Mouse (Mus musculus) forebrain, embryonic 14.5 days (tissue): ENCODE data around the gene Sema3b. TPM values are rescaled to one million over a fixed set of nuclear protein-coding genes. Genes with fewer than 3 reads are reported as not detected.
A peak's percentile ranks its signal among the peaks of the same experiment; 100 is the strongest.
"Not testable (repeated sequence)": the region's sequence is repeated elsewhere in the genome, so short reads cannot be mapped to it uniquely, and the experiment has no call there.

ENCODE experiments used
- ATAC-seq: fragments of 200-750 bp; cut with Nextera tagmentation; 2 replicates; pipeline ENCODE4 v1.8.0; 2017; ENCODE audit warnings: mild to moderate bottlenecking, moderate library complexity
- DNase-seq: peaks from one replicate; pipeline ENCODE4 v3.0.0-alpha.2; 2015; ENCODE audit warnings: low spot score
- H3K27ac ChIP-seq: fragments of 300-500 bp; sonication (generic); 2 replicates; pipeline ENCODE4 v1.5.1; 2014; ENCODE audit warnings: low read depth, mild to moderate bottlenecking, control low read depth, low read length, moderate library complexity
- H3K27me3 ChIP-seq: fragments of 300-500 bp; sonication (generic); replicated peaks from 2 replicates; pipeline ENCODE4 v1.6.1; 2014; ENCODE audit warnings: low read length, control low read depth, mixed read lengths; ENCODE audit not compliant: control insufficient read depth, insufficient read depth
- H3K36me3 ChIP-seq: fragments of 300-500 bp; sonication (generic); 2 replicates; pipeline ENCODE4 v1.6.1; 2014; ENCODE audit warnings: low read length, control low read depth; ENCODE audit not compliant: control insufficient read depth, insufficient read depth
- H3K4me1 ChIP-seq: fragments of 300-500 bp; sonication (generic); 2 replicates; pipeline ENCODE4 v1.6.1; 2014; ENCODE audit warnings: antibody characterized with exemption, low read length, control low read depth; ENCODE audit not compliant: control insufficient read depth, insufficient read depth
- H3K4me2 ChIP-seq: fragments of 300-500 bp; sonication (generic); 2 replicates; pipeline ENCODE4 v1.6.1; 2014; ENCODE audit warnings: mild to moderate bottlenecking, control low read depth, low read length
- H3K4me3 ChIP-seq: fragments of 300-500 bp; sonication (generic); 2 replicates; pipeline ENCODE4 v1.5.1; 2014; ENCODE audit warnings: low read depth, low read length, control low read depth
- H3K9ac ChIP-seq: fragments of 300-500 bp; sonication (generic); 2 replicates; pipeline ENCODE4 v1.6.1; 2014; ENCODE audit warnings: mild to moderate bottlenecking, low read length, control low read depth, moderate library complexity
- H3K9me3 ChIP-seq: fragments of 300-500 bp; sonication (generic); replicated peaks from 2 replicates; pipeline ENCODE4 v1.6.1; 2016; ENCODE audit warnings: low read length, control low read depth, mixed read lengths; ENCODE audit not compliant: control insufficient read depth
- WGBS: fragments of 180-500 bp; shearing (Covaris S2); extraction: QIAGEN DNeasy Blood & Tissue Kit; methylation state at CpG from one replicate; pipeline ENCODE4 v1.1.7; 2014; 5-methylcytosine and 5-hydroxymethylcytosine counted together
- polyA plus RNA-seq: library from polyadenylated mRNA; unstranded; fragments of >200 nt; fragmentation: Nextera tagmentation; extraction: Ambion mirVana; gene quantifications from 2 replicates; pipeline ENCODE4 v1.2.1, GENCODE M21; 2014

The Sema3b gene
- polyA plus RNA-seq, 1 experiment from 2014 or later = 0.85 TPM

- WGBS = 1% methylated on average over 32 of the region's 32 CpGs
- H3K4me3 ChIP-seq = peak within 1 kb of the TSS; percentile 58
- peak within 1 kb of the TSS; percentile 60 for H3K9ac ChIP-seq
- ATAC-seq = peak; percentile 87
- no peaks in the 10 kb centered on the region for H3K9me3 ChIP-seq
- peaks cover 11% of the 10 kb centered on the region; the same call in 1 of the 2 replicates for H3K36me3 ChIP-seq
- peaks cover 13% of the 10 kb centered on the region for H3K4me1 ChIP-seq
- H3K27ac ChIP-seq = peak within 1 kb of the TSS; percentile 74
- DNase-seq = peak; percentile 95
- no peaks in the 10 kb centered on the region for H3K27me3 ChIP-seq
- peak within 1 kb of the TSS; percentile 71 for H3K4me2 ChIP-seq
Measured at GRCm38 (mm10) chr9:107580501-107581317, 28.3 kb downstream of the Sema3b start, which contains the start of gene Hyal3. Gene Hyal3, plus strand, starts transcription at chr9:107580818.

GRCm38 (mm10) chr9:107579023-107579900 is 29.8 kb downstream of the Sema3b start:
- H3K27ac ChIP-seq = peak overlapping the region; percentile 11; the same call in 1 of the 2 replicates
- no peak overlapping the region for H3K4me2 ChIP-seq

GRCm38 (mm10) chr9:107578587-107578986 is 30.4 kb downstream of the Sema3b start, which contains the start of gene Naa80:
Gene Naa80, plus strand, starts transcription at chr9:107578887.
- DNase-seq (no peak), ATAC-seq (no peak)
- Histone ChIP-seq H3K4me3 (no peak within 1 kb of the TSS), H3K4me1 (peaks cover 13% of the 10 kb centered on the region), H3K9me3 (no peaks in the 10 kb centered on the region), H3K36me3 (peaks cover 17% of the 10 kb centered on the region), H3K9ac (0 out of 2 replicates have a peak within 1 kb of the TSS, but pooled peaks have one; percentile 21), H3K27ac (peak within 1 kb of the TSS; percentile 11; the same call in 1 of the 2 replicates), H3K4me2 (no peak within 1 kb of the TSS), H3K27me3 (no peaks in the 10 kb centered on the region)
- WGBS = 84% methylated on average over 3 of the region's 3 CpGs

More at GRCm38 (mm10) chr9:107579023-107579900, 29.8 kb downstream of the Sema3b start:
- ATAC-seq (no peak), DNase-seq (peak; percentile 32)
- WGBS = 94% methylated on average over 14 of the region's 14 CpGs
- 0 out of 2 replicates have a peak overlapping the region, but pooled peaks have one; percentile 21 for H3K9ac ChIP-seq
- H3K4me3 ChIP-seq = no peak overlapping the region
- no peaks in the 10 kb centered on the region for H3K27me3 ChIP-seq
- peaks cover 16% of the 10 kb centered on the region; the same call in 1 of the 2 replicates for H3K36me3 ChIP-seq
- H3K9me3 ChIP-seq = no peaks in the 10 kb centered on the region
- H3K4me1 ChIP-seq = peaks cover 13% of the 10 kb centered on the region

GRCm38 (mm10) chr9:107577871-107578270 is 31.2 kb downstream of the Sema3b start:
- Histone ChIP-seq H3K4me3 (no peak overlapping the region), H3K4me2 (no peak overlapping the region), H3K9ac (no peak overlapping the region), H3K4me1 (peaks cover 13% of the 10 kb centered on the region), H3K9me3 (no peaks in the 10 kb centered on the region), H3K27ac (no peak overlapping the region), H3K27me3 (no peaks in the 10 kb centered on the region), H3K36me3 (peaks cover 18% of the 10 kb centered on the region)
- ATAC-seq = no peak
- DNase-seq = no peak
- 93% methylated on average over 10 of the region's 10 CpGs for WGBS

- Histone ChIP-seq H3K9ac (peak within 1 kb of the TSS; percentile 38; the same call in 1 of the 2 replicates), H3K4me2 (peak within 1 kb of the TSS; percentile 46), H3K27me3 (no peaks in the 10 kb centered on the region), H3K9me3 (no peaks in the 10 kb centered on the region), H3K36me3 (peaks cover 29% of the 10 kb centered on the region), H3K4me1 (peaks cover 13% of the 10 kb centered on the region), H3K4me3 (0 out of 2 replicates have a peak within 1 kb of the TSS, but pooled peaks have one; percentile 11), H3K27ac (peak within 1 kb of the TSS; percentile 58; the same call in 1 of the 2 replicates)
- 26% methylated on average over 16 of the region's 16 CpGs for WGBS
- DNase-seq (peak; percentile 82), ATAC-seq (peak; percentile 69)
Measured at GRCm38 (mm10) chr9:107576357-107577107, 32.5 kb downstream of the Sema3b start, which contains the start of gene Hyal1. Gene Hyal1, plus strand, starts transcription at chr9:107576927.

- Histone ChIP-seq H3K36me3 (peaks cover 37% of the 10 kb centered on the region), H3K4me3 (no peak overlapping the region), H3K4me1 (peaks cover 13% of the 10 kb centered on the region), H3K9me3 (no peaks in the 10 kb centered on the region), H3K4me2 (no peak overlapping the region), H3K27ac (no peak overlapping the region), H3K9ac (no peak overlapping the region), H3K27me3 (no peaks in the 10 kb centered on the region)
- DNase-seq = no peak
- no peak for ATAC-seq
- 87% methylated on average over 14 of the region's 14 CpGs for WGBS
Measured at GRCm38 (mm10) chr9:107575579-107576356, 33.3 kb downstream of the Sema3b start.

GRCm38 (mm10) chr9:107573774-107574173 is 35.3 kb downstream of the Sema3b start:
- not testable (repeated sequence) for DNase-seq, H3K9ac ChIP-seq, H3K27me3 ChIP-seq, H3K4me3 ChIP-seq, ATAC-seq, H3K27ac ChIP-seq, H3K9me3 ChIP-seq, H3K4me2 ChIP-seq
- peaks cover 39% of the 10 kb centered on the region for H3K36me3 ChIP-seq
- H3K4me1 ChIP-seq = peaks cover 15% of the 10 kb centered on the region
- 80% methylated on average over 6 of the region's 6 CpGs for WGBS
